Mouse (Mus musculus): Measurements from ENCODE around the gene Clps.

DNA sequence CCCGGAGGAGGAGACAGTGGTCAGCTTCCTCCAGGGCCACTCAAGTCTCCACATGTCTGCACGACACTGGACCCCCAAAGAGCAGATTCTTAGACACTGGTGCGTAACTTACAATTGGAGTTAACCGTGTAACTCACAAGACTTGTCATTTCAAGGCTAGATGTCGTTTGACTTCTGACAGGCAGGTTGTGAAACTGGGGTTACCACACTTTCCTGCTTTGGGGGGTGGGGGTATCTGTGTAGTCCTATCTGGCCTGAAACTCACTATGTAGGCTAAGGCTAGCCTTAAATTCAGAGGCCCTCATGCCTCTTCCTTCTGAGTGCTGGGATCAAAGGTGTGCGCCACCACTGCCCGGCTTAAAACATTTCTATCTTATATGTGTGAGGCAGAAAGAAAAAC is 28.0 kb downstream of the Clps start:
- no peak for TF ChIP-seq GATA1 (IDR thresholded peaks at IDR 0.05; ENCODE audit: borderline replicate concordance, low read length)
- TF ChIP-seq TAL1 (conservative IDR thresholded peaks at IDR 0.05; ENCODE audit: low read depth, low read length), result no peak
